Mouse (Mus musculus) brain, embryonic 14.5 days (tissue): ENCODE measurements around the gene Lhb.

ENCODE experiments used
- CTCF ChIP-seq: fragments of 200-500 bp; IDR thresholded peaks from 2 replicates; pipeline ENCODE4 v1.5.1; 2012; ENCODE audit warnings: inconsistent platforms, mild to moderate bottlenecking, moderate library complexity, borderline replicate concordance; ENCODE audit not compliant: insufficient read depth, insufficient read length; ENCODE audit errors: extremely low read depth
- POLR2A ChIP-seq: fragments of 200-500 bp; IDR thresholded peaks from 2 replicates; pipeline ENCODE4 v1.6.1; 2012; ENCODE audit warnings: mild to moderate bottlenecking, inconsistent platforms, borderline replicate concordance; ENCODE audit not compliant: poor library complexity, insufficient read depth, insufficient read length, severe bottlenecking; ENCODE audit errors: extremely low read depth

- TF ChIP-seq POLR2A (no peak), CTCF (no peak)
These were observed 46.6 kb downstream of the Lhb start for GRCm38 (mm10) chr7:45467090-45467670.
